1 mouse cellular context compared by ENCODE assay signal in genomic region chr11:100737105-100737733, GRCm38 (mm10).
TF ChIP-seq lines count a peak whose summit lies in the region.

No protein-coding gene starts in this region.

TF ChIP-seq in CH12.LX, 34 proteins besides CTCF, POLR2A, EP300 and RAD21:
- TF ChIP-seq RCOR1 (conservative IDR thresholded peaks at IDR 0.05; ENCODE audit: low read depth, low read length) (0 out of 2 replicates have a peak, but pooled peaks have one; percentile 11), GABPA (IDR thresholded peaks at IDR 0.05; ENCODE audit: insufficient replicate concordance, low read depth, low read length) (no peak)
